Mouse (Mus musculus) retina, postnatal 7 days (tissue): Measurements from ENCODE around the gene Timm10.
A peak's percentile ranks its signal among the peaks of the same experiment; 100 is the strongest.

ENCODE experiments used
- DNase-seq: peaks from one replicate; pipeline ENCODE4 v3.0.0-alpha.2; 2012; ENCODE audit warnings: low read depth, low spot score

Timm10 gene

GRCm38 (mm10) chr2:84819861-84820260, 6.9 kb upstream of the Timm10 start:
- no peak for DNase-seq

- DNase-seq = no peak
Measured at GRCm38 (mm10) chr2:84822552-84822951, 4.2 kb upstream of the Timm10 start, which contains the start of gene Smtnl1. TSS of gene Smtnl1 (minus strand) at chr2:84822652.

GRCm38 (mm10) chr2:84823237-84823636, 3.6 kb upstream of the Timm10 start:
- DNase-seq = no peak

DNA sequence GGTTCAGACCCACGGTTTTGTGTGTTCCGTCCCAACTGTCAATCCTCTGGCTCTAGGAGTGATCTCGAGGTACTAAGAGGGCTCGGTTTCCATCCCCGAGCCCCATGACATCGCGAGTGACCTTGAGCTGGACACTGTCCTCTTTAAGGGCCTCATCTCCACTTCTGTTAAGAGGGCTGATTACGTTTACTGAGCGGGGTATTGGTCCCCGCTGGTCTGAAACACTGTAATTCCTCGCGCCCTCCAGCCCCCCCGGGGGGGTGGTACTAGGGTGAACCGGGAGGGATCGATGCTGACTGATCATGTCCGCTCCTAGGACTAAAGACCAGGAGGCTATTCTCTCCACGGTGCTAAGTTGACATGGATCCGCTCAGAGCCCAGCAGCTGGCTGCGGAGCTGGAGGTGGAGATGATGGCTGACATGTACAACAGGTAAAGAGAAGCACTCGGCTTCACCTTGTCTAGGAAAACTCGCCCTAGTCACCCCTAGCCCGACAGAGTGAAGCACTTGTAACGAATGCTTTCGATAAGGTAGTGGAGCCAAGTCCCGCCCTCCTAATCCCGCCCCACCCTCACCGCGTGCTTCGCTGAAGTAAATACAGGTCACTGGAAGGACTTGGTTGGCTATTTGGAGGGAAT, 605 bp downstream of the Timm10 start:
- DNase-seq = no peak

GRCm38 (mm10) chr2:84831666-84832391, 5.0 kb downstream of the Timm10 start:
- DNase-seq = peak; percentile 76

- DNase-seq = no peak
Measured at GRCm38 (mm10) chr2:84837107-84837506, 10.3 kb downstream of the Timm10 start.

DNA sequence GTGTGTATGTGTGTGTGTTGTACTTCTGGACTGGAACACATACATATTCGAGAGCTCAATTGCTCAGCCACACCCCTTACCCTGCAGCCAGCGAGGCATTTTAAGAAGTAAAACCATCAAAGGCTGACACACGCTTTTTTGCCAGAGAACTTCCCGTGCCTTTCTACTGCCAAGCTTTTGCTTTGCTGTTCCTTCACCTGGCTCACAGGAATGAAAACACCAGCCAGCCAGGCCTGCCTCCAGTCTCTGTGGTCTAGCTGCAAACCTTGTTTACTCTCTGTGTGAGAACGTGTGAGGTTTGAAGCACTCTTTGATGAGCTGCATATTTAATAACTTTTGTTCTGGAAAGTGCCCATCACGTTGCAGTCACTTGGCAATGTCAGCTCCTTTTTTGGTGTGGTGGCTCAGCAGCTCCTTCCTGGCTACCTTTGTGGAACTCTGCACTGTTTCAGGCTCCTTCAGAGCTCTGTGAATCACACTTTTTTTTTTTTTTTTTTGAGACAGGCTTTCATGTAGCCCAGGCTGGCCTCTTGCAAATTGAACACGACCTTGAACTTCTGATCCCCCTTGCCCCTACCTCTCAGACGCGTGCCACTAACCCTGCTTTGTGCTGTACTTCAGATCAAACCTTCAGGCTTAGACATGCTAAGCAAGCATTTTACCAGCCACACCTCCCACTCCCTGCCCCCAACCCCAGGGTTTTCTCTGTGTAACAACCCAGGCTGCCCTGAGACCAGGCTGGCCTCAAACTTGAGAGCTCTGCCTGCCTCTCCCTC, 11.2 kb downstream of the Timm10 start:
- no peak for DNase-seq

- DNase-seq = no peak
Measured at GRCm38 (mm10) chr2:84838593-84838949, 11.8 kb downstream of the Timm10 start, which contains the start of gene Slc43a1. TSS of gene Slc43a1 (plus strand) at chr2:84838850.

DNA sequence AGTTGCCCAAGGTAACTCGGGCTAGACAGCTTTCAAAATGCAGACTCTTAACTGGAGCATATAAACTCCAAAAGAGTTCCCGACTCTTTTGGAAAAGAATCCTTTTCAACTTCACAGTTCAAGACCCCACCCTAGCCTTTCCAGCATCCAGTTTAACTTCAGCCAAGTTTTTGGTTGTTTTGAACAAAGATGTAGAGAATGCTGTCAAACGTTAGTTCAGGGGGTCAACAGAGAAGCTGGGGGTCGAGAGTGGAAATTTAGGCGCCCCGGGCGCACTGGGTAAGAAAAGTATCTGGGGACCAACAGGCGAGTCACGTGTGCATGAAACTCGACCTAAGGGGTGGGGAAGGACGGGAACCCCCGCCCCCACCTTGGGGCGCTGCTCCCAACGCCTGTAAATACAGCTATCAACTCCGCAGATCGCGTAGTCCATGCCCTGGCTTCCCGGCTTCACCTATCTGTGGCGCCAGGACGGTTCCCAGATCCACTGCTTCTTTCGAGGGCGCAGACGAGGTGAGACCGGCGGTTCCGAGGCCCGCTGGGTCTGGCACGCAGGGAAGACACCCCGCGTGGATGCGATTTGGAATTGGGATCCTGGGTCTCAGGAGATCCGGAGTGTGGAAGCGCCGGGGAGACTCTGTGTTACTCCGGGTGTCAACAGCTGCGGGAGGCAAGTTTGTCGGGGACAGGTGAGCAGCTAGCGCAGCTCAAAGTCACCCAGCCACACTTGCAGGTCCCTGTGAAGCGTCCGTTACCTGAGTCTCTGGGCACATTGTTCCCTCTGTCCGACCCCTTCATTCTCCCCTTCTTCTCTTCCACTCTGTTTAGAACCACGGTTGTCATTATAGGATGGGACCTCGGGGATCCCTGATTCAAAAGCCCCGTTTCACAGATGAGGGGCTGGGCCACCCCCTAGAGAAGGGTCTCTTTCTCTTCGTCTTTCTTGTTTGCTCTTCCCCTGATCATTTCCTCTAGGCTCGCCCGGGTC, 12.5 kb downstream of the Timm10 start:
- DNase-seq = no peak

GRCm38 (mm10) chr2:84840016-84840747, 13.4 kb downstream of the Timm10 start:
- no peak for DNase-seq

DNA sequence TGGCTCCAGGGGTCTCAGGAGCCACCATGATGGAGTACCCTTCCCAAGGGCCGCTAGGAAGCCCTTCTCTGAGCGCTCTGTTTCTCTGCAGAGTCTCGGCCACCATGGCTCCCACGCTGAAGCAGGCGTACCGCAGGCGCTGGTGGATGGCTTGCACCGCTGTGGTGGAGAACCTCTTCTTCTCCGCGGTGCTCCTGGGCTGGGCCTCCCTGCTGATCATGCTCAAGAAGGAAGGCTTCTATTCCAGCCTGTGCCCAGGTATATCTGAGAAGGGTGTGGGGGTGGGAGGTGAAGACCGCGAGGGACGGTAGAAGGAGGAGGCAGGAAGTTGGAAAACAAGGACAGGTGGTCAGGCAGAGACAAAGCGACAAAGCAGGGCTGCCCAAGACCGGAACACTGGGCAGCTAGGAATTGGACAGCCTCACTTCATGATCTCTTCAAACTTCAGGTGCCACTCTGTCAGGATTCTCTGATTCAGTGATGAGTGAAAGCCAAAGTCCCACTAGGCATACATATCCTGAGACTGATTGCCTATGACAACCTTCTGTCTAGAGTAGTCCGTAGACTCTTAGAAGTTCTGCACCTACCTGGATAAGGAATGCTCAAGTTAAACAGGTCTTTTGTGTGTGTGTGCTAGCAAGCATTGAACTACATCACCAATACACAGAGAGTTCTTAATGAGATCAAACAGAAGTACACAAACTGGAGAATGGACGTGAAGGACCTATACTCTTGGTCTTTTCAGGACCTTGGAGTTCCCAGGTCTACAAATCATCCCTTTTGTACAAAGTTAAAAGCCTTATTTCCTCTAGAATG, 14.2 kb downstream of the Timm10 start:
- no peak for DNase-seq

DNA sequence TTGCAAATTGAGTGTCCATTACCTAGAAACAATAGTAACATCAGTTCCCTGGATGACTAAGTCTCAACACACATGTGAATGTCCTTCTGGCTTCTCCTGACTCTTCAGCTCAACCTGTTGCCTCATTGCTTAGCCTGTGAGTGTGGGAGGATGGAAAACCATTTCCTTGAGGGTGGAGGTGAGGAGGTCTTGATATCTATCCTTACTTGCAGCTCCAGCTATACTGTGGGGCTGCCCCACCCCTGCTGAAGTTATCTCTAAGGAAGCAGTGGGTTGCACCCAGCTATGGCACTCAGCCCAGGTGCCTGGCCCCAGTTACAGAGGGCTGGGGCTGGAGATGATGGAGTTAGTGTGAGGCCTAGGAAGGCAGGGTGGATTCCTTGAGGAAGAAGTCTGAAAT, 15.1 kb downstream of the Timm10 start:
- DNase-seq = no peak

DNA sequence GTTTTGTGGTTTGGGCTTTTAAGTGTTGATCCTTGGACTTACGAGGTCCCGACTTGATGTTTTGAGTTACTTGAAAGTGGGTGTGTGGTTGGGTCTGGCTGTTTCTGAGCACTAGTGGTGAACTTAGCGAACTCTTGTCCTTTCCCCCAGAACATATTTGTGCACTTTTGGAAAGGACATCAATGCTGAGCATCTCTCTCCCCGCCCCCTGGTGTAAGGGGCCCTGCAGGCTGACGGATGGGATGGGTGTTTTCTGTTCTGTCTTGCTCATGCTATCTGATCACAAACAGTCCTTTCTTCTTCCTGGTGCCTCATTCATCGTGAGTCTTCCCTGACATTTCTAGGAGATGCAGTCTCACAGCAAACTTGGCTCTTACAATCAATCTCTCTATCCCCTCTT, 16.9 kb downstream of the Timm10 start:
- DNase-seq = no peak

DNA sequence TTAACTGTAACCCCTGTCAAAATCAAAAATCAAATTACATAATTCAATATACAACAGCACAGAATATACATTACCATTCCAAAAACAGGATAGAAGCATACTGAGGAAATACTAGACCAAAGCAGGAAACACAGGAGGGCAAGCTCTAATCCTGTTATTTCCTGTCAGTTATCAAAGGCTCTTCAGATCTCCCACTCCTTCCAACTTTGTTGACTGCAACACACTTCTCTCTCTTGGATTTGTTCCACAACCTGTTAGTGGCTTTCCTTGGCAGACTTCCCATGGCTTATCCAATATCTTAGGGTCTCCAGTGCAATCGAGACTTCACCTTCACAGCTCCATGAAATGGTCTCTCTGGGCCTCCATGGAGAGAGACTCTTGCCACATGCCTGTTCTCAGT, 18.4 kb downstream of the Timm10 start:
- DNase-seq = no peak

DNA sequence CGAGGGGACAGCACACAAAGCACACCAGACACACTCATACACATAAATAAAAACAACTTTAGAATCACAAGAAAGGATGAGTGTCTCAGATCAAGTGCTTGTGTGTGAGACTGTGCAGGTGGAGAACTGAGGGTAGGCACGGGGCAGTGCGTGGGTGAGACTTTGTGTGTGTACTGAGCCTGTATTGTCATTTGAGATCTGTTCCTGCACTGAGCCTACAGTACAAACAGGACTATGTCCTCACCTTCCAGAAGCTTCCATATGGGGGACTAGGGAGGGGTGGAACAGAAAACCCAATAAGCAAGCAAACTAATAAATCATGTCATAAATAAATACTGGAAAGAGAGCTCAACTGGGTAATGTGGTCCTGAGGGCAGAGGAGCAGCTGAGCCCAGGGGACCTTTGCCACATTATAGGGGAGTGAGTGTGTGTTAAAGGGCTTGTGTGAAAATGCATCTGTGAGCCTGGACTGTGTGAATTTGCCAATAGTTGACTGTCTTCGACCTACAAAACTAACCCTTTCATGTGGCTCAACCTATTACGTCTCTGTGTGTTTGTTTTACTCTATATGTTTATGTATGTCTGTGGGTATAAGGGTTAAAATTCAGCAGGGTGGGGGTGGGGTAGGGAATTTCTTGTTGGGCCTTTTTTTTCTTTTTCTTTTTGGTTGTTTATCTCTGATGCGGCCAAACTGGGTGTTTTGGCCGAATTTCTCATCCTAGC, 23.8 kb downstream of the Timm10 start:
- DNase-seq = no peak

- no peak for DNase-seq
Measured at GRCm38 (mm10) chr2:84851130-84852040, 24.6 kb downstream of the Timm10 start.

DNA sequence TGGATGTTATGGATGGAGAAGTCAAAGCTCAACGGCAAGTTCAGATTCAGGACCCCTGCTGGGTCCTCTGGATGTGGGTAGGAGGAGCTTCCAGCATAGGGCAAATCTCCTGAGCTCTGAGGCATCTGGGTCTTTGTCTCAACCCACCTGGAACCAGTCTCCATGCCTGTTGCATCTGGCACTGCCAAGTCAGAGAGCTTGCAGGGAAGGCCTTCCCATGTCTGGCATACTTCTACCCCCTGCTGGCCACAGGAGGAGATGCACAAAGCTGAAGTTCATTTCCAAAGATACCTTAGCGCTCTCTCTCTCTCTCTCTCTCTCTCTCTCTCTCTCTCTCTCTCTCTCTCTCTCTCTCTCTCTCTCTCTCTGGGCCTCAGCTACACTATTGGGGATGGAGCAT, 28.9 kb downstream of the Timm10 start:
- DNase-seq = no peak

DNA sequence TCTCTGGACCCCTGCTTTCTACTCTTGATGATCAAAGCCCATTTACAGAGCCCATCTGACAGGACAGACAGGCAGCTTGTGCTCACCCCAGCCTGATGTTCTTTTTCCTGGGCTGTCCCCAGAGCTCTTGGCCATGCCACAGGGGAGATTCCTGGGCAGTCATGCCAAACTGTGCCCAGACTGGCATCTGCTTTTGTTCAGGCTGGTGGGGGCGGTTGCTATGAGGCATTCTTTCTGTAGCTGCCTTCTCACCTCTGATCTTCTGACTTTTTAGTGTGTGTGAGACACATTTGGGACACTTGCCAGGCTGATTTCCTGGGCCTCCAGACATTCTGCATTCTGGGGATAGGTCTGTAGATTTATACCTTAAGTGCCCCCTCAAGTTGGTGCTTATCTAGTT, 31.8 kb downstream of the Timm10 start:
- no peak for DNase-seq
